Mouse (Mus musculus) liver, embryonic 15.5 days (tissue): Measurements from ENCODE around the gene Nup54. TPM values are rescaled to one million over a fixed set of nuclear protein-coding genes. Genes with fewer than 3 reads are reported as not detected.

Source experiments
- ATAC-seq: fragments of 200-750 bp; cut with Nextera tagmentation; 2 replicates; pipeline ENCODE4 v1.8.0; 2017; ENCODE audit warnings: moderate number of reproducible peaks, mild to moderate bottlenecking, moderate library complexity; ENCODE audit not compliant: insufficient read depth
- H3K27ac ChIP-seq: fragments of 300-500 bp; sonication (generic); replicated peaks from 2 replicates; pipeline ENCODE4 v1.5.1; 2015; ENCODE audit warnings: mild to moderate bottlenecking, inconsistent platforms
- H3K27me3 ChIP-seq: fragments of 300-500 bp; sonication (generic); 2 replicates; pipeline ENCODE4 v1.6.1; 2015; ENCODE audit warnings: mild to moderate bottlenecking, inconsistent platforms
- H3K36me3 ChIP-seq: fragments of 300-500 bp; sonication (generic); replicated peaks from 2 replicates; pipeline ENCODE4 v1.6.1; 2015; ENCODE audit warnings: moderate library complexity, mild to moderate bottlenecking, inconsistent platforms
- H3K4me1 ChIP-seq: fragments of 300-500 bp; sonication (generic); replicated peaks from 2 replicates; pipeline ENCODE4 v1.6.1; 2015; ENCODE audit warnings: inconsistent platforms
- H3K4me2 ChIP-seq: fragments of 300-500 bp; sonication (generic); 2 replicates; pipeline ENCODE4 v1.6.1; 2015; ENCODE audit warnings: moderate library complexity, mild to moderate bottlenecking, inconsistent platforms
- H3K4me3 ChIP-seq: fragments of 300-500 bp; sonication (generic); replicated peaks from 2 replicates; pipeline ENCODE4 v1.5.1; 2015; ENCODE audit warnings: mild to moderate bottlenecking, inconsistent platforms
- H3K9ac ChIP-seq: fragments of 300-500 bp; sonication (generic); 2 replicates; pipeline ENCODE4 v1.6.1; 2015; ENCODE audit warnings: moderate library complexity, mild to moderate bottlenecking, inconsistent platforms
- H3K9me3 ChIP-seq: fragments of 300-500 bp; sonication (generic); replicated peaks from 2 replicates; pipeline ENCODE4 v1.6.1; 2016; ENCODE audit warnings: inconsistent platforms
- WGBS: fragments of 180-500 bp; shearing (Covaris S2); methylation state at CpG from one replicate; pipeline ENCODE4 v1.1.7; 2015; ENCODE audit warnings: mixed read lengths; ENCODE audit not compliant: insufficient replicate concordance; 5-methylcytosine and 5-hydroxymethylcytosine counted together
- polyA plus RNA-seq: library from polyadenylated mRNA; unstranded; fragments of >200 nt; fragmentation: Nextera tagmentation; extraction: Ambion mirVana; gene quantifications from 2 replicates; pipeline ENCODE4 v1.2.1, GENCODE M21; 2015

Nup54 gene
- polyA plus RNA-seq, 1 experiment from 2014 or later: 27.7 TPM

DNA sequence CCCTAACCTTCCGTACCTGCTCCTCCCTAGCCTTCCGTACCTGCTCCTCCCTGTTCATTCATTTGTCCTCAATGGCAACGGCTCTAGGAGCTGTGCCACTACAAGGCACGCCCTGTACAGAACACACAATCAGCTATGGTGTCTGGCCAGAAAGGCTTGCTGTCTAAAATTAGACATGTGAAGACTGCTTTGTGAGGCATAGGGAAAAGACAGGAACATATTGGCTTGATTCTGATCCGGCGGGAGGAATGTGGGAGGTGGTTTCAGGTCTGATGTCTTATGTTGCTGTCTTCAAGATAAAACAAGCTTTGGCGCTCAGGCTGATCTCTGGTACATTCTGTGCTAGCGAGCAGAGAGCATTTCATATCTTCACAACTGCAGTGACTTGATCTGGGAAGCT is 44.4 kb downstream of the Nup54 start:
- Histone ChIP-seq H3K27me3 (peaks cover 63% of the 10 kb centered on the region), H3K4me2 (no peak overlapping the region), H3K9me3 (no peaks in the 10 kb centered on the region), H3K9ac (no peak overlapping the region), H3K27ac (no peak overlapping the region), H3K4me3 (no peak overlapping the region), H3K36me3 (no peaks in the 10 kb centered on the region), H3K4me1 (peaks cover 33% of the 10 kb centered on the region)
- WGBS: 56% methylated on average over 8 of the region's 8 CpGs
- no peak for ATAC-seq

DNA sequence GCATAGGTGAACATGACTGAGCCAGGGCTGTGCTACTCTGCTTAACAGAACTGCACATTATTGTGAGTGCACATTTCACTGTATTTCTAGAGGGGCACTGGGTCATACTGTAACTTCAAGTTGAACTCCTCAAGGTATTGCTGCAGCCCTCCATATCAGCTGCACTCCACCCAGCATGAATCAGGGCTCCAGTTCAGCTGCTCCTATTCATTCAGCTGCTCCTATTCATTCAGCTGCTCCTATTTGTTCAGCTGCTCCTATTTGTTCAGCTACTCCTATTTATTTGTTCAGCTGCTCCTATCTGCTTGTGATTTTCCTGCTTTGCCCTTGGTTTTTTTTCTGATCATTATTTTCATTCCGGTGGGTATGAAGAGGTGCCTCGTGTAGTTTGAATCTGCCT is 45.0 kb downstream of the Nup54 start:
- Histone ChIP-seq H3K9ac (no peak overlapping the region), H3K36me3 (no peaks in the 10 kb centered on the region), H3K27ac (no peak overlapping the region), H3K4me2 (no peak overlapping the region), H3K27me3 (peaks cover 63% of the 10 kb centered on the region), H3K4me1 (peaks cover 27% of the 10 kb centered on the region), H3K9me3 (no peaks in the 10 kb centered on the region), H3K4me3 (no peak overlapping the region)
- no peak for ATAC-seq
- WGBS: 65% methylated on average over 2 of the region's 2 CpGs

DNA sequence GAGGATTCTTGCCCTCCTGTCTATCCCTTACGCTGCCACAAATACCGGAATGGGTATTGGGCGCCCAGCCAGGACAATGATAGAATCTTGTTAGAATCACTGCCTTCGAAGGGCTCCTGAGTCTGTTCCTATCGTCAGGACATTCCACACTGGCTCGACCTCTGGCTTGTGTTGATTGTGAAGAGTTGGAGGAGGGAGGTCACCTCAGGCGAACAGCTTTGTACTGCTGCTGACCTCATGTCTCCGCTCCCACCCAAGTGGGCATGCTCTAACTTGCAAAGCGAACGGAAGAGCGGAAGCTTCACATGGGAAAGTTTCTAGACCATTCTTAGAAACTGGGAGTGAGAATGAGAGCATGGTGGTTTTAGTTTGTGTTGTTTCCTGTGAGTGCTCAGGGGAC is 47.6 kb downstream of the Nup54 start:
- Histone ChIP-seq H3K9me3 (no peaks in the 10 kb centered on the region), H3K4me3 (no peak overlapping the region), H3K4me1 (peaks cover 4% of the 10 kb centered on the region; the same call in 1 of the 2 replicates), H3K27ac (no peak overlapping the region), H3K4me2 (no peak overlapping the region), H3K36me3 (no peaks in the 10 kb centered on the region), H3K27me3 (peaks cover 50% of the 10 kb centered on the region), H3K9ac (no peak overlapping the region)
- WGBS: 63% methylated on average over 11 of the region's 11 CpGs
- ATAC-seq: no peak

DNA sequence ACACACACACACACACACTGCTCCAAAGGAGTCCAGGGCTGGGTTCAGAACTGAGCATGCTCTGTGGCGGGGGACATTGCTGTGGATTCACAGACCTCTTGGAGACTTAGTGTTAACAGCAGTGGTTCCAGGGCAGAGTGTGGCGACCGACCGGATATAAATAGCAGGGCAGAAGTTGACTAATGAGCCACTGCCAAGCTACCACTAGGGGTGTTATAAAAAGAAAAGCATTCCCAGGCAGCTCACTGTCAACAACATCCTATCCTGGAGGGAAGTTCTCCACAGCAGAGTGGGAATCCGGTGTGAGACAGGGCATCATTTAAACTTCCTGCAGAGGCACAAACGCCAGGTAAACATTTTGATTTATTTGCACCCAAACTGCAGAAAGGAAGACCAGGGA is 48.4 kb downstream of the Nup54 start:
- 21% methylated on average over 6 of the region's 6 CpGs for WGBS
- Histone ChIP-seq H3K27me3 (peaks cover 42% of the 10 kb centered on the region), H3K27ac (no peak overlapping the region), H3K4me1 (peaks cover under 1% of the 10 kb centered on the region; the same call in 1 of the 2 replicates), H3K4me2 (no peak overlapping the region), H3K9me3 (no peaks in the 10 kb centered on the region), H3K9ac (no peak overlapping the region), H3K4me3 (no peak overlapping the region), H3K36me3 (no peaks in the 10 kb centered on the region)
- ATAC-seq: no peak

DNA sequence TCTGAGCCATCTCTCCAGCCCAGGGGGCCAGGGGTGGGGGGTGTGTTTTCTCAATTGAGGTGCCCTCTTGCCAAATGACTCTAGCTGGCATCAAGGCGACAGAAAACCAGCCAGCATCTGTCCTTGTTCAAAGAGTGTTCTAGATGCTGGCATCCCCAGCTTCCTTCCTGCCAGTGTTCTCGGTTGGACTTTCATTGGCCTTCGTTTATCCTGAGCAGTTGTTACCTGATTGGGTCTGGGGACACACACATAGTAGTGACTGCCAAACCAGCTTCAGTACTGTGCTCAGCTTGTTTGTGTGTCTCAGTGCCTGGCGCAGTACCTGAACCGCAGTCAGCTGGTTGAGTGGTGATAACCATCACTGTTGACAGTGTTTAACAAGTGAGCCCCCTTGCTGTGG is 48.9 kb downstream of the Nup54 start:
- Histone ChIP-seq H3K36me3 (no peaks in the 10 kb centered on the region), H3K27ac (no peak overlapping the region), H3K9me3 (no peaks in the 10 kb centered on the region), H3K9ac (no peak overlapping the region), H3K4me1 (peaks cover 3% of the 10 kb centered on the region; the same call in 1 of the 2 replicates), H3K27me3 (peaks cover 36% of the 10 kb centered on the region), H3K4me3 (no peak overlapping the region), H3K4me2 (no peak overlapping the region)
- no peak for ATAC-seq
- 72% methylated on average over 5 of the region's 5 CpGs for WGBS

DNA sequence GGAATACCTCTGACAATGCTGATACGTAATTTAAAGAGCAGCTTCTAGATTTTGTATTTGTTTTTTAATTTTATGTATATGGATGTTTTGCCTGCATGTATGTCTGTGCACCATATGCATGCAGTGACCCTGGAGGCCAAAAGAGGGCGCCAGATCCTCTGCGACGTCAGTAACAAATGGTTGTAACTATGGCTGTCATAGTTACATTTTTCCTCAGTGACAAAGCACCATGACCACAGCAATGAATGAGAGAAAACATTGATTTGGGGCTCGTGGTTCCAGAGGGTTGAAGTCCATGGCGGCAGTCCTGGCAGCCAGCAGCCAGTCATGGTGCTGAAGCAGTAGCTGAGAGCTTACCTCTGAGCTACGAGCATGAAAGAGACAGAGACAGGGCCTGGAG is 50.2 kb downstream of the Nup54 start:
- Histone ChIP-seq H3K27ac (no peak overlapping the region), H3K27me3 (peaks cover 24% of the 10 kb centered on the region), H3K36me3 (no peaks in the 10 kb centered on the region), H3K4me2 (no peak overlapping the region), H3K4me3 (no peak overlapping the region), H3K9me3 (no peaks in the 10 kb centered on the region), H3K4me1 (peaks cover 3% of the 10 kb centered on the region; the same call in 1 of the 2 replicates), H3K9ac (no peak overlapping the region)
- WGBS: 34% methylated on average over 7 of the region's 7 CpGs
- ATAC-seq: no peak

DNA sequence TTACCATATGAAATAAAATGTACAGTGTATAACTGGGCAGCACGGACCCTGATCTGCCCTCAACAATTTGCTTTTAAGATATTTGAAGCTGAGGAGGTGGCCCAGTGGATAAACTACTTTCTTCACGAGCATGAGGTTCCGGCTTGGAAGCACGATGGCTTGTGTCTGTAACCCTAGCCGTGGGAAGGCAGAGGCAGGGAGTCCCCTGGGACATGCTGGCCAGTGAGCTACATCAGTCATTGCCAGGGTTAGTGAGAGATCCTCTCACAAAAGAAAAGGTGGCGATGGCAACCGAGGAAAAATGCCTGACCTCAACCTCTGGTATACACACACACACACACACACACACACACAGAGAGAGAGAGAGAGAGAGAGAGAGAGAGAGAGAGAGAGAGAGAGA is 51.3 kb downstream of the Nup54 start:
- Histone ChIP-seq H3K9ac (no peak overlapping the region), H3K4me3 (no peak overlapping the region), H3K27ac (no peak overlapping the region), H3K27me3 (peaks cover 13% of the 10 kb centered on the region), H3K9me3 (no peaks in the 10 kb centered on the region), H3K36me3 (no peaks in the 10 kb centered on the region), H3K4me2 (no peak overlapping the region), H3K4me1 (peaks cover 3% of the 10 kb centered on the region; the same call in 1 of the 2 replicates)
- 65% methylated on average over 7 of the region's 7 CpGs for WGBS
- ATAC-seq: no peak

DNA sequence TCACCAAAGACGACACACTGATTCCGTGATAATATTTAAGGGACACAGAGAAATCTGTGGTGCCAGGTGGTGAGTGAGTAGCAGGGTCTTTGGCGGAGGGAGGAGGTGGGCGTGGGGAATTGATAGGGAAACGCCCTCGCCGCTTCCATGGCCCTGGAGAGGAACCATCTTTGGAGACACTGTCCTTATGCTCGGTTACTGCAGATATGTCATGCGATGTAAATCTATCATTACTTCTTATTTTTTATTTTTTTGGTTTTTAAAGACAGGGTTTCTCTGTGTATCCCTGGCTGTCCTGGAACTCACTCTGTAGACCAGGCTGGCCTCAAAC is 52.7 kb downstream of the Nup54 start:
- WGBS: 60% methylated on average over 9 of the region's 9 CpGs
- H3K27me3 ChIP-seq: peaks cover 5% of the 10 kb centered on the region; the same call in 1 of the 2 replicates

DNA sequence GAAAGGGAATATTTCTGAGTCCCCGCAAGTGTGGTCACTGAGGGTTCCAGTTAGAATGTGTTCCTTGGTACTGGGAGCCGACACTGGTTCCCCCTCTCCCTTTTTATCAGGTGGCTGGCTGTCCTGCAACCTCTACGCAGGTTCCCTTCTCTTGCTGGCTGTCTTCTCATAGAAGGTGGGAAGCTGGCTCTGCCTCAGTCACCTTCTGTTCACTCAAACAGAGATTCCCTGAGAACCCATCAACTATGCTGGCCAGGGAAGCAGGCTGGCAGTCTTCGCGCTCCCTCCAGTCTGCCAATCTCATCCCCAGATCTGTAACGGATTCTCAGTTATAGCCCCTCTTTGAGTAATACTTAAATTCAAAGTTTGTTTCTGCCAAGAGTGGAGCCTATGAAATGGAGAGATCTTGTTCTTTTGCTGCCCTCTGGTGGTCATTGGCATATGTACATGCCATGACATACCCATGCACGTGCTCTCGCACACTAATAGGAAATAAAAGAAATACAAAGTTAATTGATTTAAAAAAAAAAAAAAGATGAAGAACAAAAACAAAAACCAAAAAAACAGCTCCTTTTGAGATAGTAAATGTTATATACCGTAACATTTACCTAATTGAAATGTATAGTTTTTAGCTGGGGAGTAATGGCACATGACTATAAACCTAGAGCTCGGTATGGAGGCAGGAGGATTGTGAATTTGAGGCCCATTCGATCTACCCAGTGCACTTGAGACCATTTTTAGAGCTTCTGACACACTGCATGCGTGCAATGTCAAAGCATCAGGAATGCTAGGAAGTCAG is 53.3 kb downstream of the Nup54 start:
- Histone ChIP-seq H3K9ac (no peak overlapping the region), H3K27ac (no peak overlapping the region), H3K4me3 (no peak overlapping the region), H3K27me3 (peaks cover 2% of the 10 kb centered on the region; the same call in 1 of the 2 replicates), H3K9me3 (no peaks in the 10 kb centered on the region), H3K36me3 (no peaks in the 10 kb centered on the region), H3K4me1 (peaks cover 7% of the 10 kb centered on the region), H3K4me2 (no peak overlapping the region)
- WGBS: 29% methylated on average over 12 of the region's 12 CpGs
- no peak for ATAC-seq

More for the DNA sequence above, 52.7 kb downstream of the Nup54 start:
- Histone ChIP-seq H3K36me3 (no peaks in the 10 kb centered on the region), H3K9me3 (no peaks in the 10 kb centered on the region), H3K4me2 (no peak overlapping the region), H3K4me1 (peaks cover 3% of the 10 kb centered on the region; the same call in 1 of the 2 replicates), H3K9ac (no peak overlapping the region), H3K27ac (no peak overlapping the region), H3K4me3 (no peak overlapping the region)
- ATAC-seq: no peak

DNA sequence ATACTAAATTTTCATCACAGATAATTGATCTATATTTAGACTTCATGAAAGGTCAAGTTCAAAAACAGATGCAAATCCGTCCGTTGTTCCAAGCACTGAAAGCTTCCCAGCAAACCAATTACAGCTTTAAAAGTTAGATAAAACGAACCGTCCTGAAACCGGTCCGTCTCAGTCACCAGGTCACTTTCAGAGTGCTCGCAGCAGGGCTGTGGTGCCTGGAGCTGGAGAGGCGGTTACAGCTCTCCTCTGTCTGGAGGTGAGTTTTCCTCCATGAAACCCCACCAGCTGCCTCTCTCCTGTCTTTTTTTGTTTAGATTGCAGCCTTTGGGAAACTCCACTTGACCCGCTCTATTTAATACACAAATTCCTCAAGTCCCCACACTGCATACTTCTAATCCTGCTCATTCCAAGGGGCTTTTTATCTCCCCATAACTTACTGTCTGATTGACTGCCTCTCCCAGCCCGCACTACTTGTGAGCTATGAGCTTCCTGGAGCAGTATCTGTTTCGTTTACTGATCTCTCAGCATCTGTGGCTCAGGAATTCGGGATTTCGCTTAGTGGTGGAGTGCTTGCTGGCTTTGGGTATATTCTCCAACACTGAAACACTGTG is 58.1 kb downstream of the Nup54 start:
- no peaks in the 10 kb centered on the region for H3K27me3 ChIP-seq
- H3K27ac ChIP-seq: no peak overlapping the region
- H3K4me1 ChIP-seq: peaks cover 30% of the 10 kb centered on the region
- no peak overlapping the region for H3K4me2 ChIP-seq
- no peak overlapping the region for H3K9ac ChIP-seq
- WGBS: 51% methylated on average over 13 of the region's 13 CpGs
- no peaks in the 10 kb centered on the region for H3K9me3 ChIP-seq
- H3K4me3 ChIP-seq: no peak overlapping the region
- no peak for ATAC-seq
- H3K36me3 ChIP-seq: no peaks in the 10 kb centered on the region

DNA sequence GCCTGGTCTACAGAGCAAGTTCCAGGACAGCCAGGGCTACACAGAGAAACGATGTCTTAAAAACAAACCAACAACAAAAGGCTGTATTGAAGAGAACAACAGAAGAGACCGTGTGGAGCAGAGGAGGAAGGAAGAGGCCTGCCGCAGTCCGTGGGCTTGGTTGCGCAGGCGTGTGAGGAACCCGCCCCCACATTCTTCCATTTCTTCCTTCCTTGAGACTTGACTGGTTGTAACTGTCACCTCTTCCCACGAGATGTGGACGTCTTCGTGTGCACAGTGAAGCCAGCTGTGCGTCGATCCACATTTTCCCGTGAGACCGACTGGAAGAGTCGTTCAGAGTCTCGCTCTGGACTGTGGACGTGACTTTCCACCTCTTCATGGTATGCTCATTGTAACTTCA is 59.7 kb downstream of the Nup54 start:
- Histone ChIP-seq H3K36me3 (no peaks in the 10 kb centered on the region), H3K4me2 (peak overlapping the region; percentile 23), H3K27ac (peak overlapping the region; percentile 68), H3K27me3 (no peaks in the 10 kb centered on the region), H3K4me1 (peaks cover 31% of the 10 kb centered on the region), H3K4me3 (peak overlapping the region; percentile 3; the same call in 1 of the 2 replicates), H3K9me3 (no peaks in the 10 kb centered on the region), H3K9ac (no peak overlapping the region)
- WGBS: 22% methylated on average over 17 of the region's 17 CpGs
- peak; percentile 37 for ATAC-seq
